Mouse (Mus musculus): ENCODE results near the gene Prps1.

DNA sequence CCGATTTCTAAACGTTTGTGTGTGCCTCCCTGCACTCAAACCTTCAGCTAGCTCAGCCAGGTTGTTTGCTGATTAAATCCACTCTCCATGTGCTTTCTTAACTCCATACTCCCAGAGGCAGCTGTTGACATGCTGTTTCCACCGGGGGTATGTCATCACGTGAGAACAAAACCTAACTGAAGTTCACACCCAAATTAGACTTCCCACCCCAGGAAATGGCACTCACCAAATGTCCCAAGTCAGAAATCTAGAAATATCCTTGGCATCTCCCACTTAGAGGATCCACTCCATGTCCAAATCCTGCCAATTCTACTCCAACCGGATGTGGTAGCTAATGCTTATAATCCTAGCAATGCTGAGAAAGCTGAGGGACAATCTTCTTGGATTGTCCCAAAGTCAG lies 43.9 kb downstream of the Prps1 start:
- no peak for TF ChIP-seq CTCF (conservative IDR thresholded peaks at IDR 0.05; ENCODE audit: low read length)
- no peak for TF ChIP-seq POU5F1 (IDR thresholded peaks at IDR 0.05; ENCODE audit: borderline replicate concordance, low read length)

Data from E14TG2a.4 (cell line).